Mouse (Mus musculus) MEL (cell line): ENCODE measurements around the gene Uaca. TPM values are rescaled to one million over a fixed set of nuclear protein-coding genes. Genes with fewer than 3 reads are reported as not detected.

Experiments
- DNase-seq: peaks from one replicate; pipeline ENCODE4 v3.0.0; 2011; ENCODE audit warnings: low read depth, low spot score
- H3K27ac ChIP-seq: 2 replicates; pipeline ENCODE4 v1.5.1; 2012; ENCODE audit warnings: low read depth, mild to moderate bottlenecking, control low read depth, low read length, moderate library complexity; ENCODE audit not compliant: control insufficient read depth
- H3K27me3 ChIP-seq, 2 experiments: fragments of 150-350 bp in 1 of 2; sonication (generic) in 1 of 2; 2 replicates each; pipeline ENCODE4 v1.6.1; 2012; ENCODE audit warnings: low read length in 2 of 2, mild to moderate bottlenecking in 2 of 2, improper control_type of control experiment in 1 of 2, moderate library complexity in 1 of 2; ENCODE audit not compliant: insufficient read depth in 2 of 2, control insufficient read depth in 1 of 2
- H3K36me3 ChIP-seq, 2 experiments: 2 replicates each; pipeline ENCODE4 v1.6.1; 2012 to 2014; ENCODE audit warnings: low read length in 2 of 2, improper control_type of control experiment in 1 of 2, inconsistent platforms in 1 of 2, mild to moderate bottlenecking in 1 of 2; ENCODE audit not compliant: insufficient read depth in 2 of 2, control insufficient read depth in 1 of 2
- H3K4me1 ChIP-seq, 2 experiments: fragments of 150-350 bp in 1 of 2; sonication (generic) in 1 of 2; 2 replicates each; pipeline ENCODE4 v1.6.1; 2012; ENCODE audit warnings: low read length in 2 of 2, improper control_type of control experiment in 1 of 2, mild to moderate bottlenecking in 1 of 2; ENCODE audit not compliant: insufficient read depth in 2 of 2, control insufficient read depth in 1 of 2
- H3K4me3 ChIP-seq, 2 experiments: fragments of 150-350 bp in 1 of 2; sonication (generic) in 1 of 2; 2 replicates each; pipeline ENCODE4 v1.5.1; 2012; ENCODE audit warnings: low read depth in 2 of 2, low read length in 2 of 2, mild to moderate bottlenecking in 2 of 2, moderate library complexity in 2 of 2, control low read depth in 1 of 2, improper control_type of control experiment in 1 of 2; ENCODE audit not compliant: control insufficient read depth in 1 of 2, insufficient read depth in 1 of 2
- H3K79me2 ChIP-seq: 2 replicates; pipeline ENCODE4 v1.6.1; 2012; ENCODE audit warnings: mild to moderate bottlenecking, low read length, moderate library complexity; ENCODE audit not compliant: control insufficient read depth, poor library complexity, insufficient read depth
- H3K9ac ChIP-seq: 2 replicates; pipeline ENCODE4 v1.6.1; 2012; ENCODE audit warnings: low read depth, mild to moderate bottlenecking, control low read depth, low read length, moderate library complexity; ENCODE audit not compliant: control insufficient read depth, poor library complexity, severe bottlenecking
- H3K9me3 ChIP-seq: fragments of 150-350 bp; sonication (generic); replicated peaks from 2 replicates; pipeline ENCODE4 v1.6.1; 2012; ENCODE audit warnings: mild to moderate bottlenecking, low read length, improper control_type of control experiment, moderate library complexity; ENCODE audit not compliant: insufficient read depth
- BHLHE40 ChIP-seq: IDR thresholded peaks from 2 replicates; pipeline ENCODE4 v1.6.1; 2012; ENCODE audit warnings: low read depth, mild to moderate bottlenecking, inconsistent platforms, low read length, improper control_type of control experiment, borderline replicate concordance
- CTCF ChIP-seq, 3 experiments: IDR thresholded peaks in 2 of 3; conservative IDR thresholded peaks in 1 of 3; 2 replicates each; pipeline ENCODE4 v1.5.1; 2011 to 2012; ENCODE audit warnings: low read length in 3 of 3, low read depth in 2 of 3, mild to moderate bottlenecking in 2 of 3, improper control_type of control experiment in 1 of 3, inconsistent platforms in 1 of 3, mixed read lengths in 1 of 3, moderate library complexity in 1 of 3; ENCODE audit not compliant: control insufficient read depth in 1 of 3, insufficient read depth in 1 of 3, poor library complexity in 1 of 3, severe bottlenecking in 1 of 3
- ELF1 ChIP-seq: IDR thresholded peaks from 2 replicates; pipeline ENCODE4 v1.6.1; 2014; ENCODE audit warnings: low read depth, mild to moderate bottlenecking, inconsistent platforms, low read length, improper control_type of control experiment, moderate library complexity
- EP300 ChIP-seq, 2 experiments: IDR thresholded peaks; 2 replicates each; pipeline ENCODE4 v1.6.1; 2011; ENCODE audit warnings: improper control_type of control experiment in 2 of 2, low read length in 2 of 2, low read depth in 1 of 2, mild to moderate bottlenecking in 1 of 2
- ETS1 ChIP-seq: IDR thresholded peaks from 2 replicates; pipeline ENCODE4 v1.6.1; 2012; ENCODE audit warnings: low read depth, mild to moderate bottlenecking, inconsistent platforms, low read length, improper control_type of control experiment, moderate library complexity
- GATA1 ChIP-seq: IDR thresholded peaks from 2 replicates; pipeline ENCODE4 v1.6.1; 2011; ENCODE audit warnings: low read depth, low read length, improper control_type of control experiment
- HCFC1 ChIP-seq: IDR thresholded peaks from 2 replicates; pipeline ENCODE4 v1.6.1; 2012; ENCODE audit warnings: low read depth, mild to moderate bottlenecking, inconsistent platforms, low read length, improper control_type of control experiment, moderate library complexity
- JUND ChIP-seq: IDR thresholded peaks from 2 replicates; pipeline ENCODE4 v1.6.1; 2011; ENCODE audit warnings: low read depth, mild to moderate bottlenecking, improper control_type of control experiment, low read length
- MAX ChIP-seq: IDR thresholded peaks from 2 replicates; pipeline ENCODE4 v1.6.1; 2011; ENCODE audit warnings: low read length, improper control_type of control experiment
- MXI1 ChIP-seq: IDR thresholded peaks from 2 replicates; pipeline ENCODE4 v1.6.1; 2011; ENCODE audit warnings: mild to moderate bottlenecking, low read depth, low read length, improper control_type of control experiment
- MYB ChIP-seq: IDR thresholded peaks from 2 replicates; pipeline ENCODE4 v1.6.1; 2011; ENCODE audit warnings: mild to moderate bottlenecking, low read depth, low read length, improper control_type of control experiment
- POLR2A ChIP-seq, 2 experiments: IDR thresholded peaks; 2 replicates each; pipeline ENCODE4 v1.6.1; 2011 to 2012; ENCODE audit warnings: low read length in 2 of 2, mild to moderate bottlenecking in 2 of 2, control low read depth in 1 of 2, improper control_type of control experiment in 1 of 2, low read depth in 1 of 2, moderate library complexity in 1 of 2; ENCODE audit not compliant: control insufficient read depth in 1 of 2, insufficient read depth in 1 of 2, poor library complexity in 1 of 2
- RCOR1 ChIP-seq: IDR thresholded peaks from 2 replicates; pipeline ENCODE4 v1.6.1; 2012; ENCODE audit warnings: low read depth, mild to moderate bottlenecking, inconsistent platforms, low read length, improper control_type of control experiment
- TBP ChIP-seq: IDR thresholded peaks from 2 replicates; pipeline ENCODE4 v1.8.0; 2011; ENCODE audit warnings: low read depth, low read length, improper control_type of control experiment
- UBTF ChIP-seq: IDR thresholded peaks from 2 replicates; pipeline ENCODE4 v1.6.1; 2012; ENCODE audit warnings: low read depth, mild to moderate bottlenecking, inconsistent platforms, low read length, improper control_type of control experiment, moderate library complexity, borderline replicate concordance; ENCODE audit not compliant: insufficient read depth
- USF1 ChIP-seq: IDR thresholded peaks from 2 replicates; pipeline ENCODE4 v1.6.1; 2014; ENCODE audit warnings: low read depth, mild to moderate bottlenecking, inconsistent platforms, low read length, improper control_type of control experiment, moderate library complexity
- USF2 ChIP-seq, 2 experiments: IDR thresholded peaks; 2 replicates each; pipeline ENCODE4 v1.6.1; 2011 to 2012; ENCODE audit warnings: improper control_type of control experiment in 2 of 2, low read length in 2 of 2, borderline replicate concordance in 1 of 2, inconsistent platforms in 1 of 2, low read depth in 1 of 2, mild to moderate bottlenecking in 1 of 2; ENCODE audit not compliant: insufficient read depth in 1 of 2
- ZMIZ1 ChIP-seq: IDR thresholded peaks from 2 replicates; pipeline ENCODE4 v1.6.1; 2012; ENCODE audit warnings: low read depth, mild to moderate bottlenecking, inconsistent platforms, low read length, improper control_type of control experiment, moderate library complexity
- ZNF384 ChIP-seq: IDR thresholded peaks from 2 replicates; pipeline ENCODE4 v1.6.1; 2012; ENCODE audit warnings: low read depth, mild to moderate bottlenecking, inconsistent platforms, low read length, improper control_type of control experiment
- polyA plus RNA-seq, 2 experiments: library from polyadenylated mRNA; stranded (reverse) in 1 of 2; unstranded in 1 of 2; fragments of >175 nt in 1 of 2; fragments of >200 nt in 1 of 2; gene quantifications; 2 replicates each; pipeline versions ENCODE4 v1.2.1 to v1.2.4; 2012; ENCODE audit warnings: low replicate concordance in 2 of 2, low read depth in 1 of 2; ENCODE audit not compliant: insufficient read length in 2 of 2, insufficient read depth in 1 of 2, missing spikeins in 1 of 2
- total RNA-seq: library from RNA; depleted of rRNA; stranded (reverse); fragments of 300-350 nt; gene quantifications from 2 replicates; pipeline ENCODE4 v1.2.3, GENCODE M21; 2012

Gene Uaca
- total and polyA plus RNA-seq, 3 experiments = 10.9 to 11.4 TPM; not detected in 1

DNA sequence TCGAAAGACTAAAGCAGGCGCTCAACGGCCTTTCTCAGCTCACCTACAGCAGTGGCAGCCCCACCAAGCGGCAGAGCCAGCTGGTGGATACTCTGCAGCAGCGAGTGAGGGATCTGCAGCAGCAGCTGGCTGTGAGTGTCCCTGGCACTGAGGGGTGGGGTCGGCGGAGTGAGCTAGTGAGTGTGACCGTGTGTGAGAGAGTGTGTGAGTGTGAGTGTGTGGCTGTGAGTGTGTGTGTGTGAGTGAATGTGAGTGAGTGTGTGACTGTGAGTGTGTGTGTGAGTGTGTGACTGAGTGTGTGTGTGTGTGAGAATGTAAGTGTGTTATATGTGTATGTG lies 79.7 kb downstream of the Uaca start:
- Histone ChIP-seq H3K9me3 (no peaks in the 10 kb centered on the region), H3K4me1 (peaks cover 0 to 8% of the 10 kb centered on the region in 2 experiments; a peak in 1 of 4 replicates), H3K9ac (no peak overlapping the region), H3K27ac (no peak overlapping the region), H3K27me3 (no peaks in the 10 kb centered on the region), H3K79me2 (peaks cover 11% of the 10 kb centered on the region), H3K36me3 (peaks cover 0 to 2% of the 10 kb centered on the region in 2 experiments; a peak in 2 of 4 replicates), H3K4me3 (no peak overlapping the region; a peak in 1 of 4 replicates)
- TF ChIP-seq HCFC1 (no peak), EP300 (IDR thresholded peaks at IDR 0.05; ENCODE audit: low read depth in 1 of 2, low read length in 2 of 2) (no peak), USF1 (no peak), POLR2A (IDR thresholded peaks at IDR 0.05; ENCODE audit: control insufficient read depth in 1 of 2, insufficient read depth in 1 of 2, low read depth in 1 of 2, low read length in 2 of 2, poor library complexity in 1 of 2) (no peak), ETS1 (no peak), ZMIZ1 (no peak), ZNF384 (no peak), ELF1 (no peak), RCOR1 (no peak), JUND (no peak)
- TF ChIP-seq, all 39 proteins: peak for 0
- DNase-seq = no peak

GRCm38 (mm10) chr9:60876085-60876484 lies 81.7 kb downstream of the Uaca start:
- no peak overlapping the region for H3K27ac ChIP-seq
- peaks cover 0 to 2% of the 10 kb centered on the region in 2 experiments; a peak in 2 of 4 replicates for H3K36me3 ChIP-seq
- no peak for TF ChIP-seq POLR2A (IDR thresholded peaks at IDR 0.05; ENCODE audit: control insufficient read depth in 1 of 2, insufficient read depth in 1 of 2, low read depth in 1 of 2, low read length in 2 of 2, poor library complexity in 1 of 2)
- no peak for TF ChIP-seq MXI1
- no peak for TF ChIP-seq MAX
- TF ChIP-seq TBP = no peak
- no peak for TF ChIP-seq UBTF
- no peak for TF ChIP-seq ZNF384
- TF ChIP-seq HCFC1 = no peak
- TF ChIP-seq BHLHE40 = no peak
- no peak for TF ChIP-seq ZMIZ1
- TF ChIP-seq GATA1 = no peak
- TF ChIP-seq USF2 (IDR thresholded peaks at IDR 0.05; ENCODE audit: borderline replicate concordance in 1 of 2, insufficient read depth in 1 of 2, low read depth in 1 of 2, low read length in 2 of 2) = no peak
- no peak for TF ChIP-seq EP300 (IDR thresholded peaks at IDR 0.05; ENCODE audit: low read depth in 1 of 2, low read length in 2 of 2)
- TF ChIP-seq MYB = no peak
- no peak for TF ChIP-seq RCOR1
- no peak for TF ChIP-seq ETS1
- TF ChIP-seq CTCF (IDR thresholded peaks at IDR 0.05 in 2 of 3, conservative IDR thresholded peaks at IDR 0.05 in 1 of 3; ENCODE audit: control insufficient read depth in 1 of 3, insufficient read depth in 1 of 3, low read depth in 2 of 3, low read length in 3 of 3, poor library complexity in 1 of 3, severe bottlenecking in 1 of 3) = no peak
- H3K79me2 ChIP-seq = peaks cover 11% of the 10 kb centered on the region
- no peak overlapping the region for H3K9ac ChIP-seq
- DNase-seq = no peak
- H3K4me1 ChIP-seq = peaks cover 0 to 8% of the 10 kb centered on the region in 2 experiments; a peak in 1 of 4 replicates
- H3K4me3 ChIP-seq = no peak overlapping the region
- no peaks in the 10 kb centered on the region for H3K9me3 ChIP-seq
- H3K27me3 ChIP-seq = no peaks in the 10 kb centered on the region
